Mouse (Mus musculus): Measurements from ENCODE around the gene Shkbp1. TPM values are rescaled to one million over a fixed set of nuclear protein-coding genes. Genes with fewer than 3 reads are reported as not detected.
A peak's percentile ranks its signal among the peaks of the same experiment; 100 is the strongest.

Gene Shkbp1
- polyA plus RNA-seq, 1 experiment from 2014 or later: 28.9 TPM

GRCm38 (mm10) chr7:27323001-27323400 is 32.8 kb downstream of the Shkbp1 start:
- no peaks in the 10 kb centered on the region for H3K36me3 ChIP-seq
- H3K27ac ChIP-seq (replicated peaks): no peak overlapping the region
- H3K9me3 ChIP-seq (replicated peaks): no peaks in the 10 kb centered on the region
- no peak overlapping the region for H3K4me3 ChIP-seq (replicated peaks)
- peaks cover 49% of the 10 kb centered on the region for H3K27me3 ChIP-seq (replicated peaks)
- no peak for ATAC-seq (ENCODE audit: low FRiP score)
- H3K4me1 ChIP-seq: peaks cover 14% of the 10 kb centered on the region
- H3K9ac ChIP-seq (replicated peaks): no peak overlapping the region
- no peak overlapping the region for H3K4me2 ChIP-seq
- WGBS: 93% methylated on average over 5 of the region's 5 CpGs

GRCm38 (mm10) chr7:27322291-27322690 is 33.5 kb downstream of the Shkbp1 start:
- no peaks in the 10 kb centered on the region for H3K9me3 ChIP-seq (replicated peaks)
- ATAC-seq (ENCODE audit: low FRiP score): no peak
- H3K36me3 ChIP-seq: no peaks in the 10 kb centered on the region
- peaks cover 14% of the 10 kb centered on the region for H3K4me1 ChIP-seq
- H3K27ac ChIP-seq (replicated peaks): no peak overlapping the region
- H3K9ac ChIP-seq (replicated peaks): no peak overlapping the region
- no peak overlapping the region for H3K4me3 ChIP-seq (replicated peaks)
- no peak overlapping the region for H3K4me2 ChIP-seq
- WGBS: 21% methylated on average over 13 of the region's 13 CpGs
- peaks cover 41% of the 10 kb centered on the region for H3K27me3 ChIP-seq (replicated peaks)

GRCm38 (mm10) chr7:27319411-27319810 is 36.4 kb downstream of the Shkbp1 start:
- ATAC-seq (ENCODE audit: low FRiP score): no peak
- Histone ChIP-seq H3K27me3 (replicated peaks) (peaks cover 15% of the 10 kb centered on the region), H3K4me3 (replicated peaks) (no peak overlapping the region), H3K4me2 (no peak overlapping the region), H3K9me3 (replicated peaks) (no peaks in the 10 kb centered on the region), H3K27ac (replicated peaks) (no peak overlapping the region), H3K4me1 (no peaks in the 10 kb centered on the region), H3K36me3 (no peaks in the 10 kb centered on the region), H3K9ac (replicated peaks) (no peak overlapping the region)
- WGBS: 92% methylated on average over 22 of the region's 22 CpGs

DNA sequence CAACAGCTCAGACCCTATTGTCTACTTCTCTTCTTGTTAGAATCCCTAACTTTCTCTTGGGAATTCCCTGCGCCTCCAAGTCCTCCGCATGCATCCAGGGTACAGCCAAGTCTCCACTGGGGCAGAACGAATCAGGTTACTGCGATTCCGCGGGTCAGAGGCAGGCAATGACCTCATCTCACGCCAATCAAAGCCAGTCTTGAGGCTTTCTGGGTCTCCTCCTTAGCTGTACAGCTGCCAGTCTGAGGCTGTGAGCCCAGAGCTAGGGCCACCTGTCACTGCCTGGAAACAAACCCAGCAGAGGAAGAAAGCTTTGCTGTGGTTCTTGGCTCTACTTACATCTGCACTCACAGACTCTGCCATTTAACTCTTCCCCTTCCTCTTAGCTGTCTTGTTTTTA is 39.9 kb downstream of the Shkbp1 start:
- Histone ChIP-seq H3K4me3 (replicated peaks) (no peak overlapping the region), H3K27me3 (replicated peaks) (peaks cover 2% of the 10 kb centered on the region; the same call in 1 of the 2 replicates), H3K4me2 (no peak overlapping the region), H3K4me1 (no peaks in the 10 kb centered on the region), H3K9me3 (replicated peaks) (no peaks in the 10 kb centered on the region; the same call in 1 of the 2 replicates), H3K9ac (replicated peaks) (no peak overlapping the region), H3K27ac (replicated peaks) (no peak overlapping the region), H3K36me3 (no peaks in the 10 kb centered on the region)
- 33% methylated on average over 7 of the region's 7 CpGs for whole genome bisulfite sequencing
- no peak for ATAC-seq (ENCODE audit: low FRiP score)

GRCm38 (mm10) chr7:27314393-27314792 is 41.4 kb downstream of the Shkbp1 start:
- peaks cover 9% of the 10 kb centered on the region for H3K27me3 ChIP-seq (replicated peaks)
- H3K27ac ChIP-seq (replicated peaks): no peak overlapping the region
- H3K4me2 ChIP-seq: no peak overlapping the region
- no peaks in the 10 kb centered on the region for H3K36me3 ChIP-seq
- H3K9ac ChIP-seq (replicated peaks): no peak overlapping the region
- H3K9me3 ChIP-seq (replicated peaks): no peaks in the 10 kb centered on the region; the same call in 1 of the 2 replicates
- H3K4me3 ChIP-seq (replicated peaks): no peak overlapping the region
- 96% methylated on average over 3 of the region's 3 CpGs for WGBS
- ATAC-seq (ENCODE audit: low FRiP score): no peak
- H3K4me1 ChIP-seq: peaks cover 7% of the 10 kb centered on the region

GRCm38 (mm10) chr7:27311651-27312284 is 44.1 kb downstream of the Shkbp1 start:
- no peaks in the 10 kb centered on the region for H3K36me3 ChIP-seq
- H3K9ac ChIP-seq (replicated peaks): no peak overlapping the region
- no peak overlapping the region for H3K27ac ChIP-seq (replicated peaks)
- H3K4me2 ChIP-seq: no peak overlapping the region
- H3K27me3 ChIP-seq (replicated peaks): peaks cover 12% of the 10 kb centered on the region
- peaks cover 11% of the 10 kb centered on the region for H3K4me1 ChIP-seq
- no peak for ATAC-seq (ENCODE audit: low FRiP score)
- no peak overlapping the region for H3K4me3 ChIP-seq (replicated peaks)
- WGBS: 91% methylated on average over 12 of the region's 12 CpGs
- H3K9me3 ChIP-seq (replicated peaks): no peaks in the 10 kb centered on the region; the same call in 1 of the 2 replicates

DNA sequence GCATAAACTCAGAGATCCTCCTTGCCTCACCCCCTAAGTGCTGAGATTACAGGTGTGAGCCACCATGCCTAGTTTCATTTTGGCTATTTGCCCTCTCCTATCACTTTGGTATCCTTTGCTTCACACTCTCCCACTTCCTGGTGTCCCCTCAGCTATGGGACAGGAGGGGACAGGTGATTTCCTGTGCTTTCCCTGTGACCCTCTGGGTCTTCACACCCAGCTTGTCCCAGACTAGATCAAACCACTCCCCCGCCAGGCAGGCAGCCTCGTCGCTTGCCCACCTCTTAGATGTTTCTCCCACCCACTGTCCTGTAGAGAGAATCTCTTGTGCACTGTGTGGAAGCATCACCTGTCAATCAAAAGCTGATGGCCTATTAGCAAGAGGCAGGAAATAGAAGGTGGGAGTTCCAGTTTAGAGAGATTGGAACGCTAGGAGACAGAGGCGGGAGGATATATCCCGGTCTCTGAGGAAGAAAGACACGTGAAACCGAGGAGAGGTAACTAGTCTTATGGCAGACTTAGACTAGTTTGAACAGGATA is 44.8 kb downstream of the Shkbp1 start:
- Histone ChIP-seq H3K36me3 (no peaks in the 10 kb centered on the region), H3K9ac (replicated peaks) (0 out of 2 replicates have a peak overlapping the region, but pooled peaks have one; percentile 36), H3K9me3 (replicated peaks) (no peaks in the 10 kb centered on the region; the same call in 1 of the 2 replicates), H3K27me3 (replicated peaks) (peaks cover 12% of the 10 kb centered on the region), H3K4me2 (no peak overlapping the region), H3K27ac (replicated peaks) (no peak overlapping the region), H3K4me1 (peaks cover 11% of the 10 kb centered on the region), H3K4me3 (replicated peaks) (no peak overlapping the region)
- no peak for ATAC-seq (ENCODE audit: low FRiP score)
- WGBS: 47% methylated on average over 8 of the region's 8 CpGs

GRCm38 (mm10) chr7:27310306-27310705 is 45.5 kb downstream of the Shkbp1 start:
- H3K36me3 ChIP-seq: no peaks in the 10 kb centered on the region
- 0 out of 2 replicates have a peak, but pooled peaks have one; percentile 33 for ATAC-seq (ENCODE audit: low FRiP score)
- WGBS: 5% methylated on average over 17 of the region's 17 CpGs
- H3K4me2 ChIP-seq: peak overlapping the region; percentile 56
- peak overlapping the region; percentile 29 for H3K4me3 ChIP-seq (replicated peaks)
- no peak overlapping the region for H3K27ac ChIP-seq (replicated peaks)
- peaks cover 11% of the 10 kb centered on the region for H3K4me1 ChIP-seq
- no peaks in the 10 kb centered on the region; the same call in 1 of the 2 replicates for H3K9me3 ChIP-seq (replicated peaks)
- peaks cover 12% of the 10 kb centered on the region for H3K27me3 ChIP-seq (replicated peaks)
- H3K9ac ChIP-seq (replicated peaks): peak overlapping the region; percentile 36

- Histone ChIP-seq H3K4me3 (replicated peaks) (no peak overlapping the region), H3K9ac (replicated peaks) (no peak overlapping the region), H3K4me1 (peaks cover 11% of the 10 kb centered on the region), H3K27ac (replicated peaks) (no peak overlapping the region), H3K9me3 (replicated peaks) (no peaks in the 10 kb centered on the region; the same call in 1 of the 2 replicates), H3K36me3 (no peaks in the 10 kb centered on the region), H3K27me3 (replicated peaks) (peaks cover 12% of the 10 kb centered on the region), H3K4me2 (peak overlapping the region; percentile 56; the same call in 1 of the 2 replicates)
- 38% methylated on average over 3 of the region's 3 CpGs for WGBS
- ATAC-seq (ENCODE audit: low FRiP score): no peak
These were observed 46.0 kb downstream of the Shkbp1 start for GRCm38 (mm10) chr7:27309832-27310231.

DNA sequence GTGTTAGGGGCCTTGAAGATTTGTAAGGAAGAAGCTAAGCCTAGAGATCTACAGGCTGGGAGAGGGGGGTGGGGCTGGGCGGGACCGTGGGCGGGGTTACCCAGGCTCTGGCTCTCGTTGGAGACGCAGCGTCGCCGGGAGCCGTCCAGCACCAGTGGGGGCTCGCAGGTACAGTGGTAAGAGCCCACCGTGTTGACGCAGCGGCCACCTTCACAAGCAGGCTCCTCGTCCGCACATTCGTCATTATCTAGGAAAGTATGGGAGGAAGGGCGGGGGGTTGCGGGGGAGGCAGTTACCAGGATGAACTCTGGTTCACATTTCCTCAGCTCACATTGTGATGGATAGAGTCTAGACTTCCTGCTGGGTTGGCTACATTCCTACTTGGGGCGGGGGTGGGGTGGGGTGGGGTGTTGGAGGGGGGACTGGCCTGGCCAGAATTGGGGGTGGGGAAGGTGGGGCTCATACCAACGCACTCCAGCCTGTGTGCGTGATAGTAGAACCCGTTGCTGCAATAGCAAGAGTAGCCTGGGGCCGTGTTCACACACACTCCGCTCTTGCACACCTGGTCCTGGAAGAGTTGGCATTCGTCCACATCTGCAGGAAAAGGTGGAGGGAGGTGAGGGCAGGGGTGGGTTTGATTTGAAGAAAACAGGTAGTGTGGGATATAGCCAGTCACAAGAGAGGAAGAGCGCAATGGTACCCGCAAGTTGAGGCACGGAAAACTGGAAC is 46.8 kb downstream of the Shkbp1 start:
- Histone ChIP-seq H3K4me1 (peaks cover 11% of the 10 kb centered on the region), H3K27me3 (replicated peaks) (peaks cover 12% of the 10 kb centered on the region), H3K9ac (replicated peaks) (no peak overlapping the region; the same call in 1 of the 2 replicates), H3K4me3 (replicated peaks) (peak overlapping the region; percentile 32), H3K27ac (replicated peaks) (no peak overlapping the region), H3K9me3 (replicated peaks) (no peaks in the 10 kb centered on the region; the same call in 1 of the 2 replicates), H3K36me3 (no peaks in the 10 kb centered on the region), H3K4me2 (peak overlapping the region; percentile 59)
- WGBS: 10% methylated on average over 28 of the region's 28 CpGs
- ATAC-seq (ENCODE audit: low FRiP score): no peak

- H3K27me3 ChIP-seq (replicated peaks): peaks cover 12% of the 10 kb centered on the region
- H3K27ac ChIP-seq (replicated peaks): no peak overlapping the region
- no peaks in the 10 kb centered on the region for H3K9me3 ChIP-seq (replicated peaks)
- no peaks in the 10 kb centered on the region for H3K36me3 ChIP-seq
- H3K4me2 ChIP-seq: no peak overlapping the region
- peaks cover 11% of the 10 kb centered on the region for H3K4me1 ChIP-seq
- WGBS: 66% methylated on average over 9 of the region's 9 CpGs
- ATAC-seq (ENCODE audit: low FRiP score): no peak
- no peak overlapping the region for H3K4me3 ChIP-seq (replicated peaks)
- no peak overlapping the region for H3K9ac ChIP-seq (replicated peaks)
These were observed 48.3 kb downstream of the Shkbp1 start for GRCm38 (mm10) chr7:27307551-27307950.
